Mouse (Mus musculus): Measurements from ENCODE around the gene Vmn1r50. TPM values are rescaled to one million over a fixed set of nuclear protein-coding genes. Genes with fewer than 3 reads are reported as not detected.

Vmn1r50 gene
- total RNA-seq (2023), result not detected in 2 replicates

GRCm38 (mm10) chr6:90101130-90101529 is at the start of gene Vmn1r50:
TSS of gene Vmn1r50 (plus strand) at chr6:90101430.

GRCm38 (mm10) chr6:90078406-90078805 is 22.8 kb upstream of the Vmn1r50 start, which contains the start of gene Vmn1r49:
TSS of gene Vmn1r49 (minus strand) at chr6:90078506.

GRCm38 (mm10) chr6:90122296-90122695 is 21.1 kb downstream of the Vmn1r50 start, which contains the start of gene Vmn1r51:
TSS of gene Vmn1r51 (plus strand) at chr6:90122596.

Other genes with a start within 250 kb of the Vmn1r50 start
- not detected in 2 replicates for gene Vmn1r42, start 225.0 kb upstream of the Vmn1r50 start, total RNA-seq (2023)
- gene Vmn1r43, start 225.0 kb upstream of the Vmn1r50 start, total RNA-seq (2023), result not detected in 2 replicates
- not detected in 2 replicates for gene Vmn1r44, start 217.8 kb upstream of the Vmn1r50 start, total RNA-seq (2023)
- gene Vmn1r45, start 160.8 kb upstream of the Vmn1r50 start, total RNA-seq (2023), result not detected in 2 replicates
- not detected in 2 replicates for gene Vmn1r46, start 132.1 kb upstream of the Vmn1r50 start, total RNA-seq (2023)
- gene Vmn1r47, start 85.3 kb upstream of the Vmn1r50 start, total RNA-seq (2023), result not detected in 2 replicates
- not detected in 2 replicates for gene Vmn1r48, start 64.6 kb upstream of the Vmn1r50 start, total RNA-seq (2023)
- gene Vmn1r49, start 22.9 kb upstream of the Vmn1r50 start, total RNA-seq (2023), result not detected in 2 replicates
- gene Vmn1r51, start 21.2 kb downstream of the Vmn1r50 start, total RNA-seq (2023), result not detected in 2 replicates
- gene Vmn1r52, start 73.4 kb downstream of the Vmn1r50 start, total RNA-seq (2023), result not detected in 2 replicates
- not detected in 2 replicates for gene V1ra8, start 101.4 kb downstream of the Vmn1r50 start, total RNA-seq (2023)
- not detected in 2 replicates for gene Vmn1r53, start 123.0 kb downstream of the Vmn1r50 start, total RNA-seq (2023)
- gene Vmn1r54, start 144.9 kb downstream of the Vmn1r50 start, total RNA-seq (2023), result not detected in 2 replicates
- gene BC048671, start 199.8 kb downstream of the Vmn1r50 start, total RNA-seq (2023), result not detected in 2 replicates
- gene Chst13, start 223.8 kb downstream of the Vmn1r50 start, total RNA-seq (2023), result 29.0 and 35.1 TPM in 2 replicates
- not detected in 2 replicates for gene Uroc1, start 231.9 kb downstream of the Vmn1r50 start, total RNA-seq (2023)

Data from neutrophil, adult 65 days (primary cell).